Mouse (Mus musculus) heart, embryonic 15.5 days (tissue): ENCODE results near the gene Pimreg. TPM values are rescaled to one million over a fixed set of nuclear protein-coding genes. Genes with fewer than 3 reads are reported as not detected.

Experiments
- ATAC-seq: fragments of 200-750 bp; cut with Nextera tagmentation; replicated peaks from 2 replicates; pipeline ENCODE4 v1.8.0; 2017; ENCODE audit warnings: low read depth, moderate TSS enrichment; ENCODE audit not compliant: insufficient number of reproducible peaks, insufficient read depth, low FRiP score
- H3K27ac ChIP-seq: fragments of 300-500 bp; sonication (generic); 2 replicates; pipeline ENCODE4 v1.5.1; 2015; ENCODE audit warnings: mild to moderate bottlenecking, inconsistent platforms
- H3K27me3 ChIP-seq: fragments of 300-500 bp; sonication (generic); 2 replicates; pipeline ENCODE4 v1.6.1; 2015; ENCODE audit warnings: inconsistent platforms
- H3K36me3 ChIP-seq: fragments of 300-500 bp; sonication (generic); 2 replicates; pipeline ENCODE4 v1.6.1; 2015; ENCODE audit warnings: mild to moderate bottlenecking, inconsistent platforms
- H3K4me1 ChIP-seq: fragments of 300-500 bp; sonication (generic); replicated peaks from 2 replicates; pipeline ENCODE4 v1.6.1; 2015; ENCODE audit warnings: inconsistent platforms
- H3K4me2 ChIP-seq: fragments of 300-500 bp; sonication (generic); 2 replicates; pipeline ENCODE4 v1.6.1; 2015; ENCODE audit warnings: inconsistent platforms, mild to moderate bottlenecking, moderate library complexity
- H3K4me3 ChIP-seq: fragments of 300-500 bp; sonication (generic); 2 replicates; pipeline ENCODE4 v1.5.1; 2015; ENCODE audit warnings: mild to moderate bottlenecking, inconsistent platforms
- H3K9ac ChIP-seq: fragments of 300-500 bp; sonication (generic); 2 replicates; pipeline ENCODE4 v1.6.1; 2015; ENCODE audit warnings: mild to moderate bottlenecking, inconsistent platforms
- H3K9me3 ChIP-seq: fragments of 300-500 bp; sonication (generic); replicated peaks from 2 replicates; pipeline ENCODE4 v1.6.1; 2016; ENCODE audit warnings: inconsistent platforms
- WGBS: fragments of 180-500 bp; shearing (Covaris S2); methylation state at CpG from one replicate; pipeline ENCODE4 v1.1.7; 2015; ENCODE audit warnings: mixed read lengths; 5-methylcytosine and 5-hydroxymethylcytosine counted together
- polyA plus RNA-seq: library from polyadenylated mRNA; unstranded; fragments of >200 nt; fragmentation: Nextera tagmentation; extraction: Ambion mirVana; gene quantifications from 2 replicates; pipeline ENCODE4 v1.2.1, GENCODE M21; 2015

Pimreg gene
- polyA plus RNA-seq, 1 experiment from 2014 or later: 65.7 TPM

DNA sequence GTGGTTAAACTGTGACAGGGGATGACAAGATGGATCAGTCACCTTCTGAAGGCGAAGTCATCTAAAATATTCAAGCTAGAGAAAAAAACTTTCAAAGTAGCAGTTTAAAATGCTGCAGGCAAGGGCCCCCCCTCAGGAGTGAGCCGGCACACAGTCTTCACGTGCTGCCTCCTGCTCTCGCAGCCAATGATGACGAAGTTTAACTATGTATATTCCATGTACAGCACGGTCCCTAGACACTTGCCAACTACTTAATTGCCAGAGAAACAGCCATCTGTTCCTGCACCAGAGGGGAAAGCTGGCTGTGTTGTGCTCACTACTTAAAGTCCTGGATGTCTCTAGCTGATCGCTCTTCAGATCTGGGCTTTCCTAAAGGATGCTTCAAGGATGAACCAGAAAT is 26.2 kb downstream of the Pimreg start:
- no peaks in the 10 kb centered on the region for H3K27me3 ChIP-seq
- ATAC-seq: no peak
- WGBS: 62% methylated on average over 7 of the region's 7 CpGs

DNA sequence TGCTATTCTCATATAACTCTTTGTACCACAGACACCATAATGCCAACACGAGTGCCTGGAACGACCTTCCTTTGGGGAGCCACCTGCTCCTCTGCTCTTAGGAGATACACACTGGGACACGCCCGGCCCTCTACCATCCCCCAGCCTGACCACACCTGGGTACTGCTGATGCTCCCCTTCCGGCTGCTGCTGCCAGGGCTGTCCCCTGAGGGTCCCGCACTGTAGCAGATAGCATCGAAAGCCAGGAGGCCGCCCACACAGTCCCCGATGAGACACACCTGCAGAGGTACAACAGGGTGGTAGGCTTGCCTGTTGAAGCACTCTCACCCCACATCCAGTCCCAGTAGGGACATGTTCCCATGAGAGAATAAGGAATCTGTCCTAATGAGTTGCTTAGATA is 28.9 kb downstream of the Pimreg start:
- Histone ChIP-seq H3K9me3 (no peaks in the 10 kb centered on the region), H3K4me3 (no peak overlapping the region), H3K27ac (no peak overlapping the region), H3K4me1 (no peaks in the 10 kb centered on the region), H3K9ac (no peak overlapping the region), H3K4me2 (no peak overlapping the region), H3K36me3 (no peaks in the 10 kb centered on the region), H3K27me3 (0 out of 2 replicates have a peak, but pooled peaks cover 3% of the 10 kb centered on the region)
- ATAC-seq: no peak
- WGBS: 74% methylated on average over 9 of the region's 9 CpGs

More for the DNA sequence above, 26.2 kb downstream of the Pimreg start:
- no peaks in the 10 kb centered on the region for H3K36me3 ChIP-seq
- H3K4me1 ChIP-seq: no peaks in the 10 kb centered on the region
- no peak overlapping the region for H3K4me3 ChIP-seq
- no peak overlapping the region for H3K4me2 ChIP-seq
- H3K9ac ChIP-seq: no peak overlapping the region
- peaks cover 15% of the 10 kb centered on the region for H3K9me3 ChIP-seq
- H3K27ac ChIP-seq: no peak overlapping the region

GRCm38 (mm10) chr11:72072331-72072905 is 30.6 kb downstream of the Pimreg start:
- 0 out of 2 replicates have a peak, but pooled peaks cover 3% of the 10 kb centered on the region for H3K27me3 ChIP-seq
- ATAC-seq: no peak
- no peak overlapping the region for H3K4me2 ChIP-seq

GRCm38 (mm10) chr11:72074230-72074629 is 32.4 kb downstream of the Pimreg start:
- Histone ChIP-seq H3K27me3 (0 out of 2 replicates have a peak, but pooled peaks cover 3% of the 10 kb centered on the region), H3K9me3 (no peaks in the 10 kb centered on the region), H3K27ac (no peak overlapping the region), H3K4me2 (no peak overlapping the region), H3K9ac (no peak overlapping the region), H3K4me1 (peaks cover 10% of the 10 kb centered on the region; the same call in 1 of the 2 replicates), H3K4me3 (no peak overlapping the region), H3K36me3 (no peaks in the 10 kb centered on the region)
- 48% methylated on average over 13 of the region's 13 CpGs for WGBS
- ATAC-seq: no peak

More at GRCm38 (mm10) chr11:72072331-72072905, 30.6 kb downstream of the Pimreg start:
- Histone ChIP-seq H3K36me3 (no peaks in the 10 kb centered on the region), H3K9ac (no peak overlapping the region), H3K4me3 (no peak overlapping the region), H3K27ac (no peak overlapping the region), H3K4me1 (no peaks in the 10 kb centered on the region), H3K9me3 (no peaks in the 10 kb centered on the region)
- 52% methylated on average over 6 of the region's 6 CpGs for WGBS

- no peak overlapping the region for H3K9ac ChIP-seq
Observed at GRCm38 (mm10) chr11:72078056-72078455, 36.2 kb downstream of the Pimreg start.

GRCm38 (mm10) chr11:72078647-72079046 is 36.8 kb downstream of the Pimreg start:
- H3K27me3 ChIP-seq: no peaks in the 10 kb centered on the region
- 36% methylated on average over 4 of the region's 4 CpGs for WGBS
- H3K4me2 ChIP-seq: no peak overlapping the region
- H3K4me1 ChIP-seq: peaks cover 10% of the 10 kb centered on the region; the same call in 1 of the 2 replicates
- ATAC-seq: no peak
- no peak overlapping the region for H3K27ac ChIP-seq
- no peaks in the 10 kb centered on the region for H3K36me3 ChIP-seq
- H3K4me3 ChIP-seq: no peak overlapping the region
- H3K9me3 ChIP-seq: no peaks in the 10 kb centered on the region
- no peak overlapping the region for H3K9ac ChIP-seq

More at GRCm38 (mm10) chr11:72078056-72078455, 36.2 kb downstream of the Pimreg start:
- Histone ChIP-seq H3K27me3 (0 out of 2 replicates have a peak, but pooled peaks cover 3% of the 10 kb centered on the region), H3K36me3 (no peaks in the 10 kb centered on the region), H3K4me2 (no peak overlapping the region), H3K9me3 (no peaks in the 10 kb centered on the region), H3K4me3 (no peak overlapping the region), H3K4me1 (peaks cover 10% of the 10 kb centered on the region; the same call in 1 of the 2 replicates), H3K27ac (no peak overlapping the region)
- ATAC-seq: no peak
- WGBS: 36% methylated on average over 3 of the region's 3 CpGs

- Histone ChIP-seq H3K4me1 (peaks cover 13% of the 10 kb centered on the region; the same call in 1 of the 2 replicates), H3K27me3 (no peaks in the 10 kb centered on the region), H3K9ac (no peak overlapping the region), H3K36me3 (no peaks in the 10 kb centered on the region), H3K9me3 (no peaks in the 10 kb centered on the region), H3K27ac (no peak overlapping the region), H3K4me3 (no peak overlapping the region), H3K4me2 (no peak overlapping the region)
- ATAC-seq: no peak
- WGBS: 79% methylated on average over 6 of the region's 6 CpGs
Observed at GRCm38 (mm10) chr11:72080461-72080860, 38.6 kb downstream of the Pimreg start.

GRCm38 (mm10) chr11:72082601-72083000 is 40.8 kb downstream of the Pimreg start:
- 91% methylated on average over 4 of the region's 4 CpGs for WGBS
- Histone ChIP-seq H3K4me2 (no peak overlapping the region), H3K9ac (no peak overlapping the region), H3K36me3 (no peaks in the 10 kb centered on the region), H3K27me3 (no peaks in the 10 kb centered on the region), H3K4me3 (no peak overlapping the region), H3K9me3 (no peaks in the 10 kb centered on the region), H3K27ac (no peak overlapping the region), H3K4me1 (peaks cover 33% of the 10 kb centered on the region)
- ATAC-seq: no peak

DNA sequence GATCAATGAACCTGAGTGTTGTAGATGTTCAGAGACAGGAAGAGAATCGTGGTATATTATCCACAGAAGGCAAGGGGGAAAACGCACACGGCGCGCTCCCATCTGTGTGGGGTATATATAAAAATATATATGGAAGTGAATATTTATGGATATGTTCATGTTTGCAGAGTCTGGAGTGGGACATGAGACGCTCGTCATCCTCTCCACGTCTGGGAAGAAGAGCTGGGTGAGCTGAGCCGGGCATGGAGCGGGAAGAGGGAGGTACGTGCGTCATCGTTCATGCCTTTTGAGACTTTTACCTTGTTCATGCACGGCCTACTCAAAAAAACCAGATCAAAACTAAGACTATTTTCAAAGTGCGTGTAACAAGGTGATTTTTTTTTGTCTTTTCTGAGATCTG is 42.5 kb downstream of the Pimreg start:
- Histone ChIP-seq H3K27me3 (no peaks in the 10 kb centered on the region), H3K27ac (no peak overlapping the region), H3K4me1 (peaks cover 23% of the 10 kb centered on the region), H3K9me3 (no peaks in the 10 kb centered on the region), H3K9ac (no peak overlapping the region), H3K36me3 (no peaks in the 10 kb centered on the region), H3K4me3 (no peak overlapping the region), H3K4me2 (no peak overlapping the region)
- ATAC-seq: no peak
- WGBS: 94% methylated on average over 15 of the region's 15 CpGs

DNA sequence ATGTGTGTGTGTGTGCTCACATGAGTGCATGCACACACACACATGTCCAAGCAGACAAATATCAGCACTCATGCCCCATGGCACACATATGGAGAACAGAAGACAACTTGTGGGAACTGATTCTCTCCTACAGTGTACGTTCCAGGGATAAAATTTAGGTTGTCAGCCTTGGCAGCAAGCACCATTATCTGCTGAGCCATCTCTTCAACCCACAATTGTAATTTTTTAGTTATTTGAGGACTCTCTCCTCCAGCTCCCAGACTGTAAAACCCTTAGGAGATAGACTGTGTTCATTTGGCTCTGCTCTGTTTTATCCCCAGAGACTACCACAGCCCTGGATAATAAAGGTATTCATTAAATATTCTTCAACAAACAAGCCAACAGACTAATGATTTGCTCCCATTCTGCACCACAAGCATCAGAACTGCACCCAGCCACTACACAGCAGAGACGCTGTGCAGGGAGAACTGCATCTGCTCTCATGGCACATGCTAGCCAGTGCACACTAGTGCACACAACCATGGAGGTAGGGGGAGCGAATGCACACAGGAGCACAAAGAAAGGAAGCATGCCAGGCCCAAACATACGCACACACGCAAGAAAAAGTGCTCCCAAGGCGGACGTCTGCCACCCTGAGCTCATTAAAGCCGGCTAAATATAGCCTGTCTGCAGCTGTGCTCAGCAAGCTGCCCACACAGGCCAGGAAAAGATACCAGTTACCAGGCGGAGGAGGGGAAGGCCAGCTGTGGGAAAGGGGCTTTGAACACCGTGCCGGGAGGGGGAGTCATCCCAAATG is 44.6 kb downstream of the Pimreg start:
- H3K9me3 ChIP-seq: no peaks in the 10 kb centered on the region
- peaks cover 23% of the 10 kb centered on the region for H3K4me1 ChIP-seq
- H3K9ac ChIP-seq: 0 out of 2 replicates have a peak overlapping the region, but pooled peaks have one; percentile 16
- H3K27me3 ChIP-seq: no peaks in the 10 kb centered on the region
- WGBS: 18% methylated on average over 11 of the region's 11 CpGs
- peak overlapping the region; percentile 83 for H3K27ac ChIP-seq
- ATAC-seq: peak; percentile 78; the same call in 1 of the 2 replicates
- H3K4me2 ChIP-seq: peak overlapping the region; percentile 32
- no peaks in the 10 kb centered on the region for H3K36me3 ChIP-seq
- no peak overlapping the region for H3K4me3 ChIP-seq

- Histone ChIP-seq H3K4me1 (peaks cover 30% of the 10 kb centered on the region), H3K36me3 (no peaks in the 10 kb centered on the region), H3K9ac (no peak overlapping the region), H3K27ac (no peak overlapping the region), H3K27me3 (no peaks in the 10 kb centered on the region), H3K9me3 (no peaks in the 10 kb centered on the region), H3K4me2 (no peak overlapping the region), H3K4me3 (no peak overlapping the region)
- WGBS: 50% methylated on average over 8 of the region's 8 CpGs
- ATAC-seq: no peak
Observed at GRCm38 (mm10) chr11:72092390-72092789, 50.6 kb downstream of the Pimreg start.
